Mouse (Mus musculus): ENCODE results near the gene Mtcl1.

Gene Mtcl1

DNA sequence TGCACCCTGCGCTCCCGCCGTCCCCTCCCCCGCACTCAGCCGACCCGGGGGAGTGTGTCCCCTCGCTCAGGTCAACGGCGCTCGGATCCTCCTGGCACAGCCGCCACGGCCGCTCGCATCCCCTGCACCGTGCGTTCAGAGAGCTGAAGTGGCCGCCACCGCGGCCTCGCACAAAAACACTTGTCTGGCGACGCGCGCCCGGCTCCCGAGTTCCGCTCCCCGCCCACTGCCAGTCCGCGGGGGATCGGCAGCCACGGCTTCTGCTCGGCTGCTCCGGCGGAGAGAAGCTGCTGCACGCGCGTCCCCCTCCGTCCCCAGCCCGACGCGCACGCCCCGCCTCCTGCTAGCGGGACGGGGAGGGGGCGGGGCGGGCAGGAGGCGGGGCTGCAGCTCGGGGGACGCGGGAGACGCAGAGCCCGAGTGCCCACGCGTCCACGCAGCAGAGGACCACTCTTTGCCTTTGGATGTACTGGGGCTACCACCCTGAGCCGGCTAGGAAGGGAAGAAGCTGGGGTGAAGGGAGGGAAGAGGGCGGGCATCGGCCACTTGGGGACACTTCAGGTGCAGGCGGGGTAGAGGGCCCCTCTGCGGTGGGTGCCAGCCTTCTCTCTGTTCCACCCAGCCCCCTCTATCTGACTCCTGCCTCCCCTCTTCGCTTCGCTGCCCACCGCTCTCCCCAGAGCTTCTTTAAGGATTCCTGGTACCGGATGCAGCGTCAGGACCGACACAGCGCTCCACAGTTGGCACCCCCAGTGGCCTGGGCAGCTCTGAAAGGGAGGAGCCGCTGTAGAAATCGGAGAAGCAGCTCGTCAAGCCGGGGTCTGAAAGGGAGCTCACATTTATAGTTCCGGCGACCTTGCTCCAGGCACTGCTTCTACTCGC is at the start of gene Mtcl1:
TSS of gene Mtcl1 (minus strand) at position 291 of the 882 bp plus-strand sequence.
- DNase-seq = peak; percentile 81

DNA sequence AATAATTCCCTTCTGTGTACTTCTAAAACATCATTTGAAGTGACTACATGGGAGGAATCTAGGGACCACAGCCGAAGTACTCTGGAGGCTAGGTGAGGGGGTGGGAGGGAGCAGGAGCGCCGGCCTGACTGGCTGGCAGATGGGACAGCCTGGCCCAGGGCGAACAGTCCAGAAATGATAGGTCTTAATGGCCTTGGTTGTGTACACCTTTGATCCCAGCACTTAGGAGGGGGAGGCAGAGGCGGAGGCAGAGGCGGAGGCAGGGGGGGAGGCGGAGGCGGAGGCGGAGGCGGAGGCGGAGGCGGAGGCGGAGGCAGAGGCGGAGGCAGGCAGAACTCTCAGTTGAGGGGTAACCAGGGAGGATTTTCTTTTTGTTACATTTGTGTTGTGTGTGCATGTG is 49.0 kb upstream of the Mtcl1 start:
- DNase-seq = no peak

DNA sequence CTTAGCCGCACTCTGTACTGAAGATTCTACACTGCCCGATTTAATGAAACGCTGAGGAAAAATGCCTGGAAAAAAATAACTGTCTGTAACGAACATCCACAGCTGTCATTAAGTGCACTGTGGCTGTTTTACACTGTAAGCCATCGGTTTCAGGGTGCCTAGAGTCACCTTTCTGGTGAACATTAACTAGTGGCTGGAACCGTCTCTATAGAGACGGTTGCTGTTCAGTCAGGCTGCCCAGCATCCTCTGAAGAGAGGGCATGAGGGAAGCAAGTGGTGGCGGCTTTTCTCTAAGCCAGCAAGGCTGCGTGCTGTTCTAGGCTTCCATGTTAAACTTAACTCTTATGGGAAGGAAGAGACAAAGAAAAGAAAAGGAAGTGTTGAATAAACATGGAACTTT is 47.0 kb upstream of the Mtcl1 start:
- DNase-seq = no peak

DNA sequence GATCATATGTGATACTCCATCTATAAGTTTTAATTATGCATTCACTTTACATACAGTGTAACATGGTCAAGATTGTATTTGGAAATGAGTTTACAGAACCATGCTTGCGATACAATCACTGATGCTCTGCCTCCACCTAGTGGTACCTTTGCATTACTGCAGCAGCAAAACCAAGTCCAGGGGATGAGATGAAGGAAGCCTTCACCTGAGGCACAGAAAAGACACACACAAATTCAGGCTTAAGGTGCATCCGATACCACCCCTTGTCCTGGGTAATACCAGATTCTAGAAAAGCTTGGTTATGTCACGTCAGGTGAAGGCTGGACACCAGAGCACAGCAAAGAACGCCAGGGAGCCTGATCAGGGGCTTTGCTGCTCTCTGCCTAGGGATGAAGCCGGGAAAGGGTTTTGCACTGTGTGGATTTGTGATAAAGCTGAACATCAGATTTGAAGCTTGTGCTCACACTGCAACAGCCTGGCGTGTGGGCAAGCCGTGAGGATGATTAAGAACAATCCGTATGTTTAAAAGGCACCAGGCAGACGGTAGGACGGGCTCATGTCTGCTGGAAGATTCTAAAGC is 40.6 kb upstream of the Mtcl1 start:
- DNase-seq = peak; percentile 40

DNA sequence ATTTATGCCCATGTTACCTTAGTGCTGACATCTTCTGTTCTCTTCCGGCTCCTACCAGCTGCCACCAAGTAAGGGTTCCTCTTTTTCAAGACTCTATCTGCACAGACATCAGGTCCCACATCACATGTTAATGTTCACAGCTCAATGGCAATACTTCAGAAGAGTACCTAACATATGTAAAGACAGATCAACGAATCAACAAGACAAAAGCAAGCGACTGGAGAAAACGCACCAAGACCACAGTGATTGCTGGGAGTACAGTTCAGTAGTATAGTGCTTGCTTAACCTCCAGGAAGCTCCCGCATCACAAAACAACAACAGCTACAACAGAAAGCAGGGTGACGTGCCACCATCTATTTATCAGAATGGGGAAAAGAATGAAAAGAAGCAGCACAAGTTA is 37.0 kb upstream of the Mtcl1 start:
- DNase-seq = no peak

DNA sequence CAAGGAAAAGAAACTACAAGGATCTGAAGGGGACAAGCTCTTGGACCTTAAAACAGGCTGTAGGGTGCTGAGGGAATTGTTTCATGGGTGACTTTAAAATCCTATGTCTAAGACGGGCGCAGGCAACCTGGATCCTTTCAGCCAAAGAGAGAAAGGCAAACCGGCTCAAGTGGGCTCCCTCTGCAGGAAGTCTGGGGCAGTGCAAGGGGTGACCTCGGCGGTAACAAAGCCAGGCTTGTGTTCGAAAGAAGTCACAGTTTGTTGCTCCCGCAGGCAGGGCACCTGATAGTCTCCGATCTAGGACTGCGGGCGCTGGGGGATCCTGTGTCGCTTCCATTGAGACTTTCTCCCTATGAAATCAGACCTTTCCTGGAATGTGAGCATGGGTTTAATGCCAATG is 36.2 kb upstream of the Mtcl1 start:
- peak; percentile 77 for DNase-seq

DNA sequence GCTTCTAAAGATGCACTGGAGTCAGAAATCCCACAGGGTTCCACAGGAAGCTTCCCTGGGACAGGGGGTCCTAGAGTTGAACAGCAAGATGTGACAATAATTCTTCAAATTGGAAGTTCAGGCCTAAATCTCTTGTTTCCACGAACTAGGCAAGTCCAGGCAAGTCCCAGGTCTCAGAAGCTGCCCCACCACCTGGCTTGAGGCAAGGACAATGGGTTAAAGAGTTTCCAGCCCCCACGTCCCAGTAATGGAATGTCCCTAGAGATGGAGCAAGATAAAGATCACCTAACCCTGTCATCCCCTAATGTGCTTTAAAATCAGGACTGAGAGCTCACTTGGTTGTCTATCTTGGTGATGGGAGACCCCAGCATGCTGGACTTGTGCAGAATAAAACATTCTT is 35.4 kb upstream of the Mtcl1 start:
- DNase-seq = no peak

DNA sequence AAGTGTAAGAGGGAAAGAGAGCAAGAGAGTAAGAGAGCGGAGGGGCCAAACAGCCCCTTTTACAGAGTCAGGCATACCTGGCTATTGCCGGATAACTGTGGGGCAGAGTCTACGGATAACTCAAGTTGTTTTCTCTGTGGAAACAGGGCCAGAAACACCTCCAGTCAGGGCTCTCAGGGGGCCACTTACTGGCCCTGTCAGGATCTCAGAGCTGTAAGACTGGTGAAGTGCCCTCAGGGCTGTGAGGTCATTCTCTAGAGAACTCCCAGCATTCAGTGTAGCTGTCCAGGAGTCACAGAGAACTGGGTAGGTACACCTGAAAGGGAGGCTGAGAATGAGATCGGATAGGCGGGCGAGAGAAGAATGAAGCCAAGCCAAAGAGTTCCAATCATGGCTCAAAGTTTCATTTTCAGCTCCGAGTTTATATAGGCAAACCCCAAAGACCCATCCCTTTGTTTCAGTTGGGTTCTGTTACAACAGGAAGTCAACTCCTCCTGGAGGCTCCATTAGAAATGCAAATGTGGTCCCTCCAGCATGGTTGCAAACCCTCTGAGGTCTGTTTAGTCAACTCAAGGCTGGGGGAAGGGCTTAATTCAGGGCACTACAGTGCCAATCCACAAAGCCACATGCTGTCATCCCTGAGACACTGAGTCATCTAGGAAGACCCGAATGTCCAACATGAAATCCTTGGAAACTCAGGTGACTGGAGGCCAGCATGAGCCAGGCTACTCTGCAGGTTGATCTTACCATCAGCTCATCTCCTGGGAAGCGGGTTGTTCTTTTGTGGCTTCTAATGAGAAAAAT is 34.3 kb upstream of the Mtcl1 start:
- no peak for DNase-seq

DNA sequence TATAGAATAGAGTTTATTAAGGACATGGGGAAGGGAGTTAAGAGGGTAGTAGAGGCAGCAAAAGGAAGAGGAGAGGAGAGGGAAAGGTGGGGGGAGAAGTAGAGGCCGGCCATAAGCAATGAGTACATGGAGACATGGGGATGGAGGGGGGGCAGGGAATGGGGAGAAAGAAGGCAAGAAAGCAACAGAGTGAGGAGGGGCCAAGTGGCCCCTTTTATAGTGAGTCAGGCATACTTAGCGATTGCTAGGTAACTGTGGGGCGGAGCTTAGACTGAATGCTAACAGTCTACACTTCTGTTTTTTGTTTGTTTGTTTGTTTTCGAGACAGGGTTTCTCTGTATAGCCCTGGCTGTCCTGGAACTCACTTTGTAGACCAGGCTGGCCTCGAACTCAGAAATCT is 31.7 kb upstream of the Mtcl1 start:
- no peak for DNase-seq

DNA sequence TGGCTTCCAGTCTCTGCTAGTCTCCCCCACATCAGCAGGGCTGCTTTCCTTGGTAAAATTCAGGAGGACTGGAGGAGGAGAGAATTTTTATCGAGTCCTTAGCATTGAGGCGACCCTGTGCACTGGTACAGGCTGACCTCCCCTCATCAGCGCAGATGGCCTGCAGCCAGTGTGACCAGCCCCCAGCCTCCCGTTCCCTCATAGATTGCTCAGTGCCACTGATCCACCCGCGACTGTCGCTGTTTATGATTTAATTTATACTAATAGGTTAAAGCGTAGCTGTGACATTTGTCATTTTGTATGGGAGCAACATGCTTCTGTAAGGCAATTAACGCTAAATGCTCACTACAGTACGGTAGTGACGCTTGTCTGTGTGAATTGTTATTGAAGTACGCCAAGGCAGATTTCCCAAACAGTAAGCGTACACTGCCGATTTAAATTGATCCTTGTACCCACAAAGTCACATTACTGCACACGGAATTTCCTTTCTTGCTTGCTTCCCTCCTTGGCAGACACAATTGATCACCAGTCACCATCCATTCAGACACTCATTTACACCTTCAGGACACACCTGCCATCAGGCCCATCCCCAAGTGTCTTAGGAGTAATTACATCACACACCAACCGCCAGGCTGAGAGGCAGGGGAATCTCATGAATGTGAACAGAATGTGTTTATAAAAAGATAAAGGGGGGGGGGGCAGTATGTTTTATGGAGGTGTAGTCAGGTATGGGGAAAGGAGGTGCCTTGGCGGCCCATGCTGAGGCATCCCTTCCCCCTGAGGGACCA is 31.1 kb upstream of the Mtcl1 start:
- no peak for DNase-seq

DNA sequence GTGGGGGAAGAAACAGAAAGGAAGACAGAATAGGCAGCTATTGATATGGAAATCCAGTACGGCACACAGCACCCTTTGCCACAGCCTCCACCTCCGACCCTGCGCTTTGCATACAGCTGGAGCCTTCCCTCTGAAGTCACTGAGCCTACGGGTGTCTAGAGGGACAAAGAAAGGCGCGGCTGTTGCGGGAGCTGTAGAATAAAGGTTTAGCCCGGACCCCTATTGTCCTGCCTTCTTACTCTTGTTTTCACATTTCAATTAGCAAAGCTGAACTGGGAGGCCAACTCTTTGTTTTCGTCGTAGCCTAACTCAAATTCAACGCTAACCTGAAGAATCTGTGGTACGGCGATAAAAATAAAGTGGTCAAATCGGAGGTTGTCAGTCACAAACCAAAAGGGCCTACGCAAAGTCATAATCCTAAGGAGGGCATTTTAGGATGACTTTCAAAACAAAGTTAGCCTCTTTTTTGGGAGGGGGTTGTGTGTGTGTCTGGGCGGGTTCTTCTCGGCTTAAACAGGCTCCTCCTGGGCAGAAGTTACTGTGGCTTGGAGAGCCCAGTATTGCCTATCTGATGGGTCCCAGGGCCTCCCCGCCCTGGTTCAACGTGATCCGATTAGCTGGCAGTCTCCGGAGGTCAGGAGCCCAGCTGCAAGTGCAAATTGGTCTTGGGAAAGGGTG is 30.4 kb upstream of the Mtcl1 start:
- DNase-seq = no peak

DNA sequence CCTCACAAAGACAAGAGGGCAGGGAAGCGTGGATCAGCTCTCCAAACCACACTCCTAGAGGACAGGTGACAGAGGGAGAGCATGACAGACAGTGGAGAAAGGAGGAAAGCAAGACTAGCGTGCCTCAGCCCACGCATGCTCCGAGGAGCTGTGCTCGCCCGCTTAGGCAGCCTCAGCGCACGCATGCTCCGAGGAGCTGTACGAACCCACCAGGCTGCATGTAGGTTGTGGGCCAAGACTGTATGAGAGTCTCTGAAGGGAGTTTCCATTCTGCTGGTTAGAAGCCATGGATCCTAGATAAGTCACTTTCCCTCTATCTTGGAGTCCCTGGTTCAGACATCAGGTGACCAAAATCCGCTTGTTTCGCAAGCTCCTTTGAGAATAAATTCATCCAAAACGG is 29.8 kb upstream of the Mtcl1 start:
- peak; percentile 40 for DNase-seq

DNA sequence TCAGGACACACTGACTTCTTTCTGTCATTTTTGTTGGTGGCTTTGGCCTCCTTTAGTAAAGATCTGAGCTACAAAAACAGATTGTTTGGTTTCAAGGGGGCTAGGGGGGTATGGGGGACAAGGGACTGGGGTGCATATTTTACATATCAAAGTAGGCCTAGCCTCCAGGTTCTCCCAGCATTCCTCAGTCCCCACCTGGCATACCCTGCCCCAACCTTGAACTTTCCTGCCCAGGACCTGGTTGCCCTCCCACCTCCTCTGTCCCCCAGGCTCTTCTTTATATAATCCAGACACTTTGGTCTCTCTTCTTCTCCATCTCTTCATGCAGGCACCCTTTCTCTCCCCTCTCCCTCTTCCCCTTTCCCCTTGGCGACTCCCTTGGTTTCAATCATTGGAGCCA is 23.7 kb upstream of the Mtcl1 start:
- no peak for DNase-seq

DNA sequence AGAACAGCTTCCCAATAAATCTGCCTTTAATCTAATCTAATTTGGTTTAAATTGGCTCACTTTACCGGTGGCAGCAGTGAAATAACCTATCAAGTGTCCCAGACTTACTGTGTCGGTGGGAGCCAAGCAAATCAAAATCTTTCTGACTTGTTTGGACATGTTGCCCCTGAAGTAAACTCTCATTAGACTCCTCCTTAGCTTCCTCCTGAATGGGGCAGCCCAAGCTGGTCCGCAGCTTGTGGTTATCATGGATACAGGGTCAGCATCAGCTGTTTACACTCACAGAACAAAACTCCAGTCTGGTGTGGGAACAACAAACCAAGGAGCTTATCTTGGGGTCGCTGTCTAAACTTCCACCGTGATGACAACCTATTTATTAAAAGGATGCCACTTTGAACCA is 22.2 kb upstream of the Mtcl1 start:
- DNase-seq = no peak

DNA sequence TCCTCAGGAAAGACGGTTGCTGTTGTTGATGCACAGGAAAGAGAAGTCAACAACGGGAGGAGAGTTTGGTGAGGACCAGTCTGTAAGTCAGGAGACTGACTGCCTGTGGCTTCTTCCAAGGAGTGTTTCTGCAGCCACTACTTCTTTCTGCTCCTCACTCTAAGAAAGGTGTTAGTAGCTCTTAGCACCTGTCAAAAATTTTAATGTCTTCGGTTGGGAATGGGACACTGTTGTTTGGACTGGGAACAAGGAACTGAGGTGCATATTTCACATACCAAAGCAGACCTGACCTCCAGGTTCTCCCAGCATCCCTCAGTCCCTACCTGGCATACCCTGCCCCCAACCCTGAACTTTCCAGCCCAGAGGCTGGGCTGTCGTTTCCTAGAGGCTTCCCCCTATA is 21.7 kb upstream of the Mtcl1 start:
- DNase-seq = no peak

DNA sequence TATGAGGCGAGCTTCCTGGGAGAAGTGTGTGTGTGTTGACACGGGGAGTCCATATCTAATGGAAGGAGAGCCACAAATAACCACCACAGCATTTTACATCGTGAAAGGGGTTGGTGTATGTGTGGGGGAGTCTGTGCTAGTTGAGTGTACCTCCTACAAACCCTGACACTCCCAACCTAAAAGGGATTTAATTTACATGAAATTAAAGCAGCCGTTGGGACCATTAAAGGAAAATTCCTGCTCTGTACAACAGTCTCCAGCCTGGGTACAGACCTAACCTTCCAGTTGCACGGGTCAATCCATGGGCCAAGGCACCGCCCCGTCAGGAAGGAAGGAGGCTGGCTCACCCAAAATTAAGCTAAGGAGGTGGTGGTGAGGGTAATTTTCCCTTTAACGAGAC is 20.5 kb upstream of the Mtcl1 start:
- no peak for DNase-seq

DNA sequence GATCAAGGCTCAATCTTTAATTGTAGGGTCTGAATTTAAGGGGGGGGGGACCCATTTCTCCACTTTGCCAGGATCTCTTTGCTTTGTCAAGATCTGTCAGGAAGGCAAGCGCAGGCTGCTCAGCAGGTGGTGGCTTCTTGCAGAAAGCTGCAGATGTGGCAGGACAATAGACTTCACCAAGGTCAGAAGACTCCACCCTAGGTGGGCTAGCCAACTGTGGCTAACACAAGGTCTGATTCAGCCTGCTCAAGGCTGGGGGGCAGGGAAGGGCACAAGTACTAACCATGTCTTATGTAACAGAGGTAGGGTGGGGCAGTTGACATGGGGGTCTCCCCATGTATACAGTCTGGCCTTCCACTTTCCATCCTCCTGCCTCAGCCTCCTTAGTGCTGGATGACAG is 7.7 kb upstream of the Mtcl1 start:
- no peak for DNase-seq

DNA sequence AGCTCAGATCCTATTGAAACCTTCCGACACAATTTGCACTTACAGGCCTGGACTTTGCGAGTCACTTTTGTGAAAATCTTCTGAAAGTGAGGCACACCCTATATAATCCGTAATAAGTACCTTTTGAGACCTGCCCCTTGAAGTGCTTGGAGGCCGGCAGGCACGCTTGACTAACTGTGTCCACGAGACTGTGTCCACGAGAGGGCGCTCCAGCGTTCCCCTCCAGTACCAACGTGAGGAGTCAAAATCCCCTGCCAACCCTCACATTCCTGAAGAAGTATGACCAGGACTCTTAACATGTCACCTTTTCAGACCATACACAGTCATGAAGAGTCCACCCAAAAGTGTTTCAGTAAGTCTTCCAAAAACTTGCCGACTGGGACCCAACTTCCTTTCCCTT is 1.6 kb upstream of the Mtcl1 start:
- peak; percentile 99 for DNase-seq

DNA sequence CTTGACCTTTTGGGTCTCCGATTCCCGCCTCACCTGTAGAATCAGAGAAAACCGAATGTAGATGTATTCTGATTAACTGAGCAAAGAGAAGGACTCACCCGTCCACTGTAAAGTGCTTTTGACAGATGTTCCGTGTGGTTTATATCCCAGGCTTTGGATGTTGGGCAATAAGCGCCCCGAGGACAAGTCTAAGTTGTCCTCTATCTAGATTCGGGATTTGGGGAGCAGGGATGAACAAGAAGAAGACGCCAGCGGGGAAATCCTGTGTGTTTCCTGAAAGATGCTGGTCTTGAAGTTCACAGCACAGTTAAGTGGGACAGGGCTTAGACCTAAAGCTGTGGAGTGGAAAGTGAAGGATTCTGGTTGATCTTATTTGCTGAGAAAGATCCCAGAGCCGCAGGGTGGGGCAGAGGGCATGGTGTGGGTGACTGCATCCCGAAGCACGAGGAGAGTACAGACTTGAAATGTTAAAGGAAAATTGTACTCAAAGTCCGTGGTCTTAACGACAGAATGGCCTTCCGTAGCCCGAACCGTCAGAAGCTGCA is 1.0 kb upstream of the Mtcl1 start:
- DNase-seq = no peak

DNA sequence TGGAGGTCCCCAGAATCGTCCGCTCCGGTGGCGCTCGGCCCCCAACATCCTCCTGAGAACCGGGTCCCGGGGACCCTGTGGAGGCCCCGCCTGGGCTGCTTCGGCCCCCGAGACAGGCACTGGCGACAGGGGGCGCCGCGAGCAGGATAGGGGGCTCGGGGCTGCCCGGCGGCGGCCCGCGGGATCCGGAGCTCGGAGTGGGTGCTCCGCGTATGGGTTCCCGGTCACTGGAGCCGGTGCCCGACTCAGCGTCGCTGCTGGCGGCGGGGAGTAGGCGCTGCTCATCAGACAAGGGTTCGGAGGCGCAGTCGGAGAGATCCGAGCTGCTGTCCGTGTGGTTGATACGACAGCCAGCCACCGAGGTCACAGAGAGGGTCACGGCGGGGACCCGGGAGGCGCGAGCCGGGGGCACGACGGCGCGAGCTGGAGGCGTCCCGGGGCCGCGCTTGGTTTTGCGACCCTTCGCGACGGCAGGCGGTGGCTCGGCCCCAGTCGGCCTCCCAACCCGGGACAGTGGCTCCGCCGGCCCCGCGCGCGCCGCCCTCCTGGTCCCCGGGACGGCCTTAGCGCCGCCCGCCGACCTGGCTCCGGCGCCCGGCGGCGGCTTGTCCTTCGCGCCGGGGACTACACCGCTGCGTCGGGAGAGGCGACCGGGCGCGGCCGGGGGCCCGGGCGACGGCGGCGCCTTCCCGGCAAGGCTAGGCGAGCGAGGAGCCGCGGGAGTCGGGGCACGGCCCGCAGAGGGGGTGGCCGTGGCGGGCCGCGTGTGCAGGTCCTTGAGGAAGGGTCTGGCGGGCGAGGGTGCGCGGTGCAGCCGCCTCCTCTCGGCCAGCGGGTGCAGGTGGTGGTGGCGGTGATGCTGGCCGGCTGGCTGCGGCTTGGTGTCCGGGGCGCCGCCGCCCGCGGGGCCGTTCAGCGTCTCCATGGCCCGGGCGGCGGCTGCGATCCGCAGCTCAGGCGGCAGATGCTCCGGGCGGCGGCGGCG is 837 bp downstream of the Mtcl1 start:
- DNase-seq = peak; percentile 69

DNA sequence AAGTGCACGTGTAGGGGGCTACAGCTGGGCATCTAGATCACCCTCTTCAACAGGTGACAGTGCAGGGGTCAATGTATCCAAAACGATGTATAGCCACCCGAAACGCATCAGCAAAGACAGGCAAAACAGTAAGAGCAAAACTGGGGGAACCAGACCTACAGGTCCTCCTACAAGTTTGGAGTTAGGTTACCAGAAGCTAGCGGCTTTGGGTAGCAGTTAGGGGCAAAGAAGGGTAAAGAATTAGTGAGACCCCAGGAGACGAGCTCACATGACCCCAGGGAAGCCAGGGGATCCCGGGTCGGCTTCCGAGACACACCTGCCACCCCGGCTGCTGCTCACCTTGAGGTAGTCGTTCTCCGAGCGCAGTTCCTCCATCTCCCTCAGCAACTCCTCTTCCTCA is 1.6 kb downstream of the Mtcl1 start:
- DNase-seq = no peak
